Mouse (Mus musculus): ENCODE results near the gene Serinc3. TPM values are rescaled to one million over a fixed set of nuclear protein-coding genes. Genes with fewer than 3 reads are reported as not detected.

The Serinc3 gene
- polyA plus RNA-seq, 1 experiment from 2014 or later: 53.0 TPM

GRCm38 (mm10) chr2:163686886-163687285 is 42.0 kb upstream of the Serinc3 start:
- Histone ChIP-seq H3K9ac (ENCODE audit: low read depth, low read length) (no peak overlapping the region), H3K4me1 (ENCODE audit: control insufficient read depth, insufficient read depth, low read length) (peaks cover 19% of the 10 kb centered on the region), H3K4me2 (ENCODE audit: low read depth, low read length) (no peak overlapping the region), H3K9me3 (ENCODE audit: control insufficient read depth, low read length) (no peaks in the 10 kb centered on the region), H3K36me3 (ENCODE audit: control insufficient read depth, insufficient read depth, low read length) (no peaks in the 10 kb centered on the region), H3K4me3 (ENCODE audit: low read depth, low read length) (no peak overlapping the region), H3K27me3 (replicated peaks; ENCODE audit: control insufficient read depth, insufficient read depth, low read length) (no peaks in the 10 kb centered on the region), H3K27ac (replicated peaks; ENCODE audit: low read depth, low read length) (peak overlapping the region; percentile 64; the same call in 1 of the 2 replicates)
- DNase-seq (ENCODE audit: low spot score) (no peak), ATAC-seq (ENCODE audit: low read depth) (no peak)
- 86% methylated on average over 3 of the region's 3 CpGs for WGBS

- WGBS: 77% methylated on average over 5 of the region's 5 CpGs
- no peaks in the 10 kb centered on the region for H3K36me3 ChIP-seq (ENCODE audit: control insufficient read depth, insufficient read depth, low read length)
- H3K4me2 ChIP-seq (ENCODE audit: low read depth, low read length): no peak overlapping the region; the same call in 1 of the 2 replicates
- no peaks in the 10 kb centered on the region for H3K9me3 ChIP-seq (ENCODE audit: control insufficient read depth, low read length)
- no peak overlapping the region for H3K4me3 ChIP-seq (ENCODE audit: low read depth, low read length)
- H3K27me3 ChIP-seq (replicated peaks; ENCODE audit: control insufficient read depth, insufficient read depth, low read length): no peaks in the 10 kb centered on the region
- peaks cover 19% of the 10 kb centered on the region for H3K4me1 ChIP-seq (ENCODE audit: control insufficient read depth, insufficient read depth, low read length)
- ATAC-seq (ENCODE audit: low read depth) (0 out of 2 replicates have a peak, but pooled peaks have one; percentile 7), DNase-seq (ENCODE audit: low spot score) (no peak)
- peak overlapping the region; percentile 64 for H3K27ac ChIP-seq (replicated peaks; ENCODE audit: low read depth, low read length)
- H3K9ac ChIP-seq (ENCODE audit: low read depth, low read length): no peak overlapping the region
These were observed 41.3 kb upstream of the Serinc3 start for GRCm38 (mm10) chr2:163686233-163686632.

- Histone ChIP-seq H3K4me2 (ENCODE audit: low read depth, low read length) (no peak overlapping the region; the same call in 1 of the 2 replicates), H3K27ac (replicated peaks; ENCODE audit: low read depth, low read length) (peak overlapping the region; percentile 64), H3K9ac (ENCODE audit: low read depth, low read length) (no peak overlapping the region), H3K36me3 (ENCODE audit: control insufficient read depth, insufficient read depth, low read length) (no peaks in the 10 kb centered on the region), H3K4me1 (ENCODE audit: control insufficient read depth, insufficient read depth, low read length) (peaks cover 19% of the 10 kb centered on the region), H3K9me3 (ENCODE audit: control insufficient read depth, low read length) (no peaks in the 10 kb centered on the region), H3K27me3 (replicated peaks; ENCODE audit: control insufficient read depth, insufficient read depth, low read length) (no peaks in the 10 kb centered on the region), H3K4me3 (ENCODE audit: low read depth, low read length) (no peak overlapping the region)
- 49% methylated on average over 6 of the region's 6 CpGs for WGBS
- DNase-seq (ENCODE audit: low spot score): peak; percentile 60
- peak; percentile 76 for ATAC-seq (ENCODE audit: low read depth)
These were observed 40.9 kb upstream of the Serinc3 start for GRCm38 (mm10) chr2:163685761-163686200.

- Histone ChIP-seq H3K4me3 (ENCODE audit: low read depth, low read length) (no peak overlapping the region), H3K4me1 (ENCODE audit: control insufficient read depth, insufficient read depth, low read length) (peaks cover 19% of the 10 kb centered on the region), H3K9ac (ENCODE audit: low read depth, low read length) (no peak overlapping the region), H3K27me3 (replicated peaks; ENCODE audit: control insufficient read depth, insufficient read depth, low read length) (no peaks in the 10 kb centered on the region), H3K9me3 (ENCODE audit: control insufficient read depth, low read length) (no peaks in the 10 kb centered on the region), H3K36me3 (ENCODE audit: control insufficient read depth, insufficient read depth, low read length) (no peaks in the 10 kb centered on the region), H3K27ac (replicated peaks; ENCODE audit: low read depth, low read length) (peak overlapping the region; percentile 64), H3K4me2 (ENCODE audit: low read depth, low read length) (no peak overlapping the region; the same call in 1 of the 2 replicates)
- ATAC-seq (ENCODE audit: low read depth): no peak
- 36% methylated on average over 4 of the region's 4 CpGs for WGBS
- DNase-seq (ENCODE audit: low spot score): peak; percentile 53
These were observed 40.4 kb upstream of the Serinc3 start for GRCm38 (mm10) chr2:163685287-163685686.

GRCm38 (mm10) chr2:163682344-163682743 is 37.4 kb upstream of the Serinc3 start:
- H3K9me3 ChIP-seq (ENCODE audit: control insufficient read depth, low read length): no peaks in the 10 kb centered on the region
- ATAC-seq (ENCODE audit: low read depth): no peak
- DNase-seq (ENCODE audit: low spot score): no peak
- no peak overlapping the region for H3K27ac ChIP-seq (replicated peaks; ENCODE audit: low read depth, low read length)
- WGBS: 96% methylated on average over 2 of the region's 2 CpGs
- no peaks in the 10 kb centered on the region for H3K36me3 ChIP-seq (ENCODE audit: control insufficient read depth, insufficient read depth, low read length)
- no peak overlapping the region for H3K4me2 ChIP-seq (ENCODE audit: low read depth, low read length)
- H3K9ac ChIP-seq (ENCODE audit: low read depth, low read length): no peak overlapping the region
- H3K4me1 ChIP-seq (ENCODE audit: control insufficient read depth, insufficient read depth, low read length): peaks cover 19% of the 10 kb centered on the region
- no peak overlapping the region for H3K4me3 ChIP-seq (ENCODE audit: low read depth, low read length)
- no peaks in the 10 kb centered on the region for H3K27me3 ChIP-seq (replicated peaks; ENCODE audit: control insufficient read depth, insufficient read depth, low read length)

- DNase-seq (ENCODE audit: low spot score) (no peak), ATAC-seq (ENCODE audit: low read depth) (no peak)
- 92% methylated on average over 3 of the region's 3 CpGs for WGBS
These were observed 31.8 kb upstream of the Serinc3 start for GRCm38 (mm10) chr2:163676745-163677144.

GRCm38 (mm10) chr2:163676321-163676720 is 31.4 kb upstream of the Serinc3 start:
- 81% methylated on average over 4 of the region's 4 CpGs for WGBS
- ATAC-seq (ENCODE audit: low read depth): no peak
- H3K36me3 ChIP-seq (ENCODE audit: control insufficient read depth, insufficient read depth, low read length): no peaks in the 10 kb centered on the region
- peak overlapping the region; percentile 76 for H3K27ac ChIP-seq (replicated peaks; ENCODE audit: low read depth, low read length)
- no peak for DNase-seq (ENCODE audit: low spot score)
- H3K27me3 ChIP-seq (replicated peaks; ENCODE audit: control insufficient read depth, insufficient read depth, low read length): no peaks in the 10 kb centered on the region
- H3K9me3 ChIP-seq (ENCODE audit: control insufficient read depth, low read length): no peaks in the 10 kb centered on the region
- H3K9ac ChIP-seq (ENCODE audit: low read depth, low read length): 0 out of 2 replicates have a peak overlapping the region, but pooled peaks have one; percentile 37
- peaks cover 31% of the 10 kb centered on the region for H3K4me1 ChIP-seq (ENCODE audit: control insufficient read depth, insufficient read depth, low read length)
- peak overlapping the region; percentile 38; the same call in 1 of the 2 replicates for H3K4me2 ChIP-seq (ENCODE audit: low read depth, low read length)
- H3K4me3 ChIP-seq (ENCODE audit: low read depth, low read length): no peak overlapping the region

More at GRCm38 (mm10) chr2:163676745-163677144, 31.8 kb upstream of the Serinc3 start:
- Histone ChIP-seq H3K4me2 (ENCODE audit: low read depth, low read length) (no peak overlapping the region), H3K9ac (ENCODE audit: low read depth, low read length) (no peak overlapping the region), H3K36me3 (ENCODE audit: control insufficient read depth, insufficient read depth, low read length) (no peaks in the 10 kb centered on the region), H3K27me3 (replicated peaks; ENCODE audit: control insufficient read depth, insufficient read depth, low read length) (no peaks in the 10 kb centered on the region), H3K4me3 (ENCODE audit: low read depth, low read length) (no peak overlapping the region), H3K9me3 (ENCODE audit: control insufficient read depth, low read length) (no peaks in the 10 kb centered on the region), H3K4me1 (ENCODE audit: control insufficient read depth, insufficient read depth, low read length) (peaks cover 31% of the 10 kb centered on the region), H3K27ac (replicated peaks; ENCODE audit: low read depth, low read length) (peak overlapping the region; percentile 76; the same call in 1 of the 2 replicates)

GRCm38 (mm10) chr2:163675662-163676061 is 30.7 kb upstream of the Serinc3 start:
- H3K36me3 ChIP-seq (ENCODE audit: control insufficient read depth, insufficient read depth, low read length): no peaks in the 10 kb centered on the region
- H3K4me2 ChIP-seq (ENCODE audit: low read depth, low read length): peak overlapping the region; percentile 38
- 44% methylated on average over 6 of the region's 6 CpGs for WGBS
- H3K4me3 ChIP-seq (ENCODE audit: low read depth, low read length): no peak overlapping the region
- H3K27ac ChIP-seq (replicated peaks; ENCODE audit: low read depth, low read length): peak overlapping the region; percentile 76
- DNase-seq (ENCODE audit: low spot score) (peak; percentile 44), ATAC-seq (ENCODE audit: low read depth) (no peak)
- no peaks in the 10 kb centered on the region for H3K27me3 ChIP-seq (replicated peaks; ENCODE audit: control insufficient read depth, insufficient read depth, low read length)
- peaks cover 31% of the 10 kb centered on the region for H3K4me1 ChIP-seq (ENCODE audit: control insufficient read depth, insufficient read depth, low read length)
- peak overlapping the region; percentile 25; the same call in 1 of the 2 replicates for H3K9ac ChIP-seq (ENCODE audit: low read depth, low read length)
- no peaks in the 10 kb centered on the region for H3K9me3 ChIP-seq (ENCODE audit: control insufficient read depth, low read length)

- no peak overlapping the region for H3K9ac ChIP-seq (ENCODE audit: low read depth, low read length)
- ATAC-seq (ENCODE audit: low read depth): peak; percentile 91
- peak; percentile 94 for DNase-seq (ENCODE audit: low spot score)
These were observed 30.3 kb upstream of the Serinc3 start for GRCm38 (mm10) chr2:163675144-163675619.

More at GRCm38 (mm10) chr2:163675144-163675619, 30.3 kb upstream of the Serinc3 start:
- no peaks in the 10 kb centered on the region for H3K36me3 ChIP-seq (ENCODE audit: control insufficient read depth, insufficient read depth, low read length)
- peaks cover 31% of the 10 kb centered on the region for H3K4me1 ChIP-seq (ENCODE audit: control insufficient read depth, insufficient read depth, low read length)
- H3K4me2 ChIP-seq (ENCODE audit: low read depth, low read length): peak overlapping the region; percentile 38
- H3K27ac ChIP-seq (replicated peaks; ENCODE audit: low read depth, low read length): peak overlapping the region; percentile 76
- WGBS: 19% methylated on average over 5 of the region's 5 CpGs
- no peaks in the 10 kb centered on the region for H3K27me3 ChIP-seq (replicated peaks; ENCODE audit: control insufficient read depth, insufficient read depth, low read length)
- H3K9me3 ChIP-seq (ENCODE audit: control insufficient read depth, low read length): no peaks in the 10 kb centered on the region
- H3K4me3 ChIP-seq (ENCODE audit: low read depth, low read length): no peak overlapping the region
